Mouse (Mus musculus): ENCODE measurements around the gene Arhgap42.
A peak's percentile ranks its signal among the peaks of the same experiment; 100 is the strongest.

Gene Arhgap42

DNA sequence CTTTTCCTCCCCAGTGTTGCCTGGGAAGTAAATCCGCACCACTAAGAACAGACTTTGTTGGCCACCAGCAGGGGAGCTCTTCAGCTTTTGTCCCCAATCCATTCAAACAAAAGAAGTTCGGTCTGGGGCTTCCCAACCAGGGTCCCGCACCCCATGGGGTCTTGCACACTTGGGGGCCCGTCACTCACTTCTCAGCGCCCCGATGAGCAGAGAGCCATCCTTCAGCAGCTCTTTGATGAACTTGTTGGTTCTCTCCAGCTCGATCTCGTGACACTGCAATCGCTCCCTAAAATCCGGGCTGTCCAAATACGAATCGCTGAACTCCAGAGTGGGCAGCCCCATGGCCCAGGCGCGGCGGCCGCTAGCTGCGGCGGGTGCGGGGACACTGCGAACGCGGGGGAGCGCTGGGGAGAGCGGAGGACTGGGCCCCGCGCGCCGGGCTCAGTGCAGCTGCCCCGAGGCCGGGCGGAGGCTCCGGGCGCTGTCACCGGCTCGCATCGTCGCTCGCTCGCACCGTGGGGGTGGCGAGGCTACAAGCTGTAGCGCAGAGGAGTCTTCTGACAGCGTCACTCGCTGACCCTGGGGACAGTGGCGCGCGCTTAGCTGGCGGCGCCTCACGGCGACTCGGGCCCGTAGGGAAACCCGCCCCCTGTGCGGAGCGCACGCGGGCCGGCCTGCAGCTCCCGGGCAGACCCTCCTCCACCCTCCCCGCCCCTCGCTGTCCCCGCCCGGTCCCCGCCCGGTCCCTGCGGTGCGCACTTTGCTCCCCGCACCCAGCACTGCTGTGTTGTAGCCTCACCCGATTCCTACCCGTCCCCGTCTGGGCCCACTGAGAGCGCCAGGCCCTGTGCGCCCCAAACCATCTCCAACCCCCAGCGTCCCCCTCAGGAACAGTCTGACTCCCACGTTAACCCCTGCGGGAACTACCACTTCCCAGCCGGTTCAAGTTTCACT lies at the start of gene Arhgap42:
Arhgap42 (minus strand) TSS at position 664 of the 954 bp plus-strand sequence.
- DNase-seq: peak; percentile 66

DNA sequence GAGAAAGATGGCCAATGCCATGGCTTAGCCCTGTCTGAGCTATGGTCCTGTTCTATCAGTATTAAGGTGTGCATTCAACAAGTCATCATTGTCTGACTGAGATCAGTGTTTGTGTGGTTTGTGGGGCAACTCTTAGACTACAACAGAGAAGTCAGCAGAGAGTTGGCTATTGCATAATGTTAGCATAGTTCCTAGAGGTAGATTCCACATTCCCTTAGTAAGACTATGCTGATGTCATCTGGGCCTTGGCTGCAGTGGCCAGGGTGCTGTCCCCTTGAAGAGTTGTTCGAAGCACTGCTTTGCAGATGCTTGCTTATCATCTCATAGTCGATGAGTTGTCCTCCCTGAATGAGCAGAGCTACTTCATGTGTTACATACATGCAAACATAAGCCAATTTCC lies 49.2 kb upstream of the Arhgap42 start:
- no peak for DNase-seq

DNA sequence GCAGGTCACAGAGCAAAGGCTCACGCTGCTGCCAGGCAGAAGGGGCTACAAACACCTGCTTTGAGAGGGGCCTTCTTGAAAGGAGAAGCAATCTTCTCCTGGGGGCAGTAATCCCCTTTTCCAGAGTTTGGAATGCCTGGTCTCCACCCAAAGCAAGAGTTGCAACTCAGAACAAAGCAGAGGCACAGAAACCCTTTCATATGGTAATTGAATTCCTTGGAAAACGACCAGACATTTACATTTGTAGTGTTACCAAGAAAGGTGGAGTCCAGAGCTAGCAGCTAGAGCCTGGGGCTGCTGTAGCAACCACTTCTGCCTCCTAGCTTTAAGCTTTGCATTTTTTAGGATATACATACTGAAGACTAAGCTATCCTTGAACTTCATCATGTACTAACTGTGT lies 30.4 kb upstream of the Arhgap42 start:
- DNase-seq: no peak

DNA sequence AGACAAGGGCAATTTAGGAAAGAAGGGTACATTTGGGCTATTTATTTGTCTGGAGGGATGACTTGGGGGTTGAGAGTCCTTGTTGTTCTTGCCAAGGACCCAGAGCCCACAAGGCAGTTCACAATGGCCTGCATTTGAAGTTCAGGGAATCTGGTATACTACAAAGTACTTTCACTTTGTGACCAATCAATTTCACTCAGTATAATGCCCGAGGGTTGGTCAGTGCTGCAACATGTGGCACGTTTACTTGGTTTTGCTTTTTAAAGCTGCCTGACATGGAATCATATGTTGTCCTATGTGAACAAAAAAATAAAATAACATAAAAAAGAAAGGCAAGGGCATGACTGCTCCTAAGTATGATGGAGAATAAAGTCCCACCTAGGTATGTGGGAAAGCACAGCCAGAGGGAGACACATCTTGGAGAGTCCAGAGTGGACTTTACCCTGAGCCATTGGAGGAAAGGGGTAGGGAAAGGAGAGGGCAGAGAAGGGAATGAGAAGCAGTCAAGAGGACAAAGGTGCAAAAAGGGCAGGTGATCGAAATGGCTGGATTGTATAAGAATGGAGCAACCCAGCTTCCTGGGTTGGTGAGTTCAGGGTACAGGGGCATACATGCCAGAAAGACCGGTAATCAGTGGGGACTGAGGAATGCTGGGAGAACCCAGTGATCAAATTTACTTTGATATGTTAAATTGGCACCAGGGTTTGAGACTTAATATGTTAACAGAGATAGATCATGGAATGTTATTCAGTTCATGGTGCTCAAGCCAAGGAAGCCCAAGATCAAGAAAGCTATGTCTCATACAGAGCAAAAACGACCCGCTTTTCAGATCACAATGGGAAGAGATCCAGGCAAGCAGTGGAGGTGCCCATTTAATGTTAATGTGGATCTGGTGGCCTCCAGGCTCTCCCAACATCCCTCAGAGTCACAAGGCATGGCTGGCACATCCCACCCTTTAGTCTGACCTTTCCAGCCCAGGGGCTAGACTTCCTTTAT lies 29.0 kb upstream of the Arhgap42 start:
- DNase-seq: peak; percentile 3

DNA sequence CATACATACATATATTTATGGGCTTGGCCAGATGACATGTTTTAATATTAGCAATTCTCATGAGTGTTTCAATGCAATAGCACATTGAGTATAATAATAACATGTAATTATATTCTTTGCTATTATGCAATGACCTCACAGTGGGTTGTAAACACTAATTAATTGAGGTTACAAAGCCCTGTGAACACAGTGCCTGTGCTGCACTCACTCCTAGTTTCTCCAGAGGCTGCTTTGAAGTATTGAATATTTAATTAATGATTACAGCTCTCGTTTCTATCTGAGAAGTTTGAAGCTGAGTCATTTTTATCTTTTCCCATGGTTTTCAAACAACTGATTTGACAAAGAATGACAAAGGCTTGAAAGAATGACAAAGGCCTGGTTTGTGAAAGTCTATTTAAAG lies 24.6 kb upstream of the Arhgap42 start:
- no peak for DNase-seq

DNA sequence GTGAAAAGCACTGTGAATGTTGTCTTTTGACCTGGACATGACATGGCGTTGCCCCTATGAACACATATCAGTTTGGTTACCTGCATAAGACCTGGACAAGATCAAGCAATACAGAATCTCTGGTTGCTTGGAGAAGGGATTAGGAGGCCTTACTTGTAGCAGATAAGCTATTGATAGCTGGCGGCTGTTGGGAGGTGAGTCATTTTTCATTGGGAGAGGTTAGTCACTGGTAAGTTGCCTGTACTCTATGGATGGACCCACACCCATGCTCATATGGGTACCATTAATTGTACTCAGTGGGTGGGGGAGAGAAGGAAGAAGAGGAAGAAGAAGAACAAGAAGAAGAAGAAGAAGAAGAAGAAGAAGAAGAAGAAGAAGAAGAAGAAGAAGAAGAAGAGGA lies 23.6 kb upstream of the Arhgap42 start:
- no peak for DNase-seq

DNA sequence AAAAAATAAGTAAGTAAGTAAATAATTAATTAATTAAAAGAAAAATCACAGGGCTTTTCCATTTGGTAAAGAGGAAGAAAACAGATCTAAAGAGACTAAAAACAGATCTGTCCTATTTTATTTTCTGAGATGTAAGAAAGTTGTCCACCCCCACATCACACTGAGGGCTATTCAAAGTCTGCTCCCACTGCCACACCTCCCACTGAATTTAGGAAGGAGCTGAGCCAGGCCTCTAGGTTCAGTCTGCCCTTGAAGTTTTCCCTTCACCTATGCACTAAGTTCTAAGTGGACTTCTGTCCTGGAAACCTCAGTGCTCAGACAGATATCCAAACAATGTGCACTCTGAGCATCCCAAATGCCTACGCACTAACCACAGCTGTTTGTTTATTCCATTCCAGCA lies 15.9 kb upstream of the Arhgap42 start:
- no peak for DNase-seq

DNA sequence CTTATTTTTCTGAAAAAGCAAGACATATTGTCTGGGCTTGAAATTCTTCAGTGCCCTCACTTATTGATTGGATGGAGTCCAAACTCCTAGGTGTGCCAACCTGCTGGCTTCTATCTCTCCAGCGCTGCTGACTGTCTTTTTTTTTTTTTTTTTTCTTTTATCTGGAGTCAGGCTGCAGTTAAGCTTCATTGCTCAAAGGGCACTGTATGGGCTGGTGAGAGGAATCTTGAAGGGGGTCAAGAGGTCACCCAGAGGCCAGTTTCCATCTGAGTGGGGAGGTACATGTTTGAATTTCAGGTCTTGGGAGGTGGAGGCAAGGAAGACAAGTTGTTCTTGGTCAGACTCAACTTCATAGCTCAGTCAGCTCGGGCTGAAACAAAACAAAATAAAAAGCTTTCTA lies 9.6 kb upstream of the Arhgap42 start:
- DNase-seq: no peak

DNA sequence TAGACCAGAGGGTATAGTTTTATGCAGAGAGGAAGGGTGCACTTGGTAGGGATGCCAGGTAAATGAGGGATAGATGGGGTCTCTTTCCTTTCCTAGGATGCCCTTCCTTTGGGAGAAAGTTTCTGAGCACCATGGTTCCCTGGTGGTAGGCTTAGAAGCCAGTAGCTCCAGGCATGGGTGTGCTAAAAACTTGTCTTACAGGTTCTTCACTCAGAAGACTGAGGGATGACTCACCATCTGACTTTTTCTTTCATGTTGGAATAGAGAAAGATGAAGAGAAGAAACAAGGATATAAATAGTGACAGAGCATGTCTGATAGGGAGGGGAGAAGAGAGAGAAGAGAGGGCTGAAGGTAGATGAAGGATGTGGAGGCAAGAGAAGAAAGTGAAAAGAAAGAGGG lies 7.1 kb upstream of the Arhgap42 start:
- no peak for DNase-seq

DNA sequence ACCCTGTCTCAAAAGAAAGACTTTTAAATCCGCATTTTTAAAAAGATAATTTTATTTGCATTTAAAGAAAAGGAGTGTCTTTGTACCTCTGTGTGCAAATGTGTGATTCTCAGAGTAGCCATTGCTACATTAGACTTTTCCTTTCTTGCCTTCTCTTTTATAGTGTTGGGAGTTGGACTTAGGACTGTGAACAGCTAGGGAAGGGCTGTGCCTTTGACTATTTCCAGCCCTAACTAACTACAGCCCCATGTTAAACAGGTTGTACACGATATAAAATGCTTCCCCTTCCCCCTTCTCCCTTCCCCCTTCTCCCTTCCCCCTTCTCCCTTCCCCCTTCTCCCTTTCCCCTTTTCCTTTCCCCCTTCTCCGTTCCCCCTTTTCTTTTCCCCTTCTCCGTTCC lies 4.9 kb upstream of the Arhgap42 start:
- no peak for DNase-seq

DNA sequence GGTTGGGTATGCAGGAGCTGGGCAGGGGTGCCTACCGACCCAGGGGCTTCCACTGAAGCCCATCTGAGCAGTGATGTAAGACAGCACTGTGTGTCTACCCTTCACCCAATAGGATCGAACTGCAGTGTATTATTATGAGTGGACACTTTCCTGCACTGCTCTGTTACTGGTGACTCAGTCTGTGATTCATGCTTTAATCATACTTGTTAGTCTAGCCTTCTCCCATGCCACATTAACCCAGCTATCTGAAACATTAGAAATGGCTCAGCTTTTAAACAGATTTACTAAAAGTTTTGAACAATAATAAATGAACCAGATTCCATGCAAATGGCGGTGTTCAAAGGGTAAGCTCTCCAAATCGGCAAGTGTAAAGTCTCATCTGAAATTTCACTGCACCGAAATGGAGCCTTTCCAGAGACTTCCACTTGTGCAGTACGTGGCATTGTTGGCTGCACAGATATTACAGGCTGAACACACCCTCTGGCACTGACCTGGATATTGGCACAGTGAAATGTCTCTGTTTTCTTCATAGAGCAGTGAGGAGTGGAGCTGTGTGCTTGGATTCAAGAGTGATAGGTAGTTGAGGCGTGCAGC lies 2.4 kb upstream of the Arhgap42 start:
- no peak for DNase-seq

DNA sequence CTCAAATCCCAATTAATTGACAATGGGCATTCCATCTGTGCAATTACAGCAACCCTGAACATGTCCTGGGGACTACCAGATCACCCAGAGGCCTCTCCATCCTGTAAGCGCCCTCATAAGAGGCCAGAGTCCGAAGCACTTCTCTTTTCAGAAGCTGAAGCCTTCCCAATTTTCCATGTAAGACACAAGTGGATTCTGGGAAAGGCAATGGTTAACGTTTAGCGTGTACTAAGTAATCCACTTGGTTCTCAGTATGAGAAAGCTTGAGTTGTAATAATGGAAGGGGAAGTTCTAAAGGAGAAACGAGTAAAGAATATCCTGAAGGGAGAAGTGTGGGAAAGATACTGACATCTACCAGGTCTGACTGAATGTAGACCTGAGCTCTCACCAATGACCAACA lies 1.4 kb downstream of the Arhgap42 start:
- DNase-seq: peak; percentile 55

DNA sequence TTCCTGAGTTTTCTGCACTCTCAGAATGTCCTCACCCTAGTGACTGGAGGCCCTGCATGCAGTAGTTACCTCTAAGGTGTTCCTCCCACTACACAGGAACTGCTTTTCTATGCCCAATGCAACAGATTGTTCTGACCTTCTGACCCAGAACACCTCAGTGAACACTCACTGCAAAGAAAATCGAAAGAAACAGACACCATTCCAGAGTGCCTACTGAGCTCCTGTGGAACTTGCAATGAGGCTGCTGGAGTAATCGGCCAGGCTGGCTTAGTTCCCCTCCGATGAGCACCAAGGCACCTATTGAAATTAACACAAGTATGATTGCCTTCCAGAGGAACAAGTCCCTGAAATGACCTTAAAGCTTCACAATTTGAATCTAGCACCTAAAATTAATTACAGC lies 9.2 kb downstream of the Arhgap42 start:
- DNase-seq: no peak

DNA sequence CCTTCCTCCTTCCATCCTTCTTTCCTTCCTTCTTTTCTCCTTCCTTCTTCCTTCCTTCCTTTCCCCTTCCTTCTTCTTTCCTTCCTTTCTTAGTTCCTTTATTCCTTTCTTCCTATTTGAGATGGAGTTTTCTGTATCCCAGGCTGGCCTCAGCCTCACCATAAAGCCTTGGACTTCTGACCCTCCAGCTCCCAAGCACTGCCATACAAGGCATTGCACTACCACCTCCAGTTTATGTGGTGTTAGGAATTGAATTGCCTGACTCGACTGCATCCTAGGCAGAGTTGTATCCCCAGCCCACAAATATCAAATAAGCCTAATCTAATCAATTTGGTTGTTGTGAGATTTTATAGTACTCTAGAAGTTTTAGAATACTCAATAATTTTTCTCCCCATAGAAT lies 14.1 kb downstream of the Arhgap42 start:
- no peak for DNase-seq

DNA sequence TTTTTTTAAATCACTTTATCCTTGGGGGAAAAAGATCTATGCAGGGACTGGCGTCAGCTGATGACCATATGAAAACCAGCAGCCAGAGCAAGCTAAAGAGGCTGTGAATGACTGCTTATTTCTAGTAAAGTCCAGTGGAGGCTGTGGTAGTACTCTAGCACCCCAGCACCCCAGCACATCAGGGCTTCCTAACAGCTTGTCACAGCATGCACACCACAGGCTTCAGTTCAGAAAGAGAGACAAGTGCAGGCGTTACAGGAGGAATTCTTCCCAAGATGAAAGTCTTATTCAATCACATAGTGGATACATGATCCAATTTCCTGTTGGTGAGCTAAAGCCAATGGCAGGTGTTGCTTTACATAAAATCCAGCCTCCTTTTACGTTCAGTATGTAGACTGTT lies 15.5 kb downstream of the Arhgap42 start:
- no peak for DNase-seq

DNA sequence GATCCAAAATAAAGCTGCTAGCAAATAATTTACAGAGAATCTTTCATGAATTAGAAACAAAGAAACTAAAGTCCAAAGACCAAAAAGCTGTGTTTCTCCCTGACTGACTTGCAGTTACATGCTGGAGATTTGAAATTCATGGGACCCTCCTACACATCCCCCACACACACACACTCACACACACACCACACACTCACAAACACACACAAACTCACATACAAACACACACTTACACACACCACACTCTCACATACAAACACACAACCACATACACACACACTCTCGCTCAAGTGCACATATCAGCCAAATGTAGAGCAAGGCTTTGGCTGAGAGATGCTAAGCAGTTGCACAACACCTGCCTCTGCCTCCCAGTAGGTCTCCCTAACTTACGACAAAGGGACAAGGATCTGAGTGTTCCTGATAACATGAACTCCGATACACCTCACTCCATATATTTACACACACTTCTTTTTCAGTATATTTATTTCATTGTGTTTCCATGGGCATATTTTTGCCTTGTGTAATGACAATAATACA lies 16.9 kb downstream of the Arhgap42 start:
- peak; percentile 31 for DNase-seq

DNA sequence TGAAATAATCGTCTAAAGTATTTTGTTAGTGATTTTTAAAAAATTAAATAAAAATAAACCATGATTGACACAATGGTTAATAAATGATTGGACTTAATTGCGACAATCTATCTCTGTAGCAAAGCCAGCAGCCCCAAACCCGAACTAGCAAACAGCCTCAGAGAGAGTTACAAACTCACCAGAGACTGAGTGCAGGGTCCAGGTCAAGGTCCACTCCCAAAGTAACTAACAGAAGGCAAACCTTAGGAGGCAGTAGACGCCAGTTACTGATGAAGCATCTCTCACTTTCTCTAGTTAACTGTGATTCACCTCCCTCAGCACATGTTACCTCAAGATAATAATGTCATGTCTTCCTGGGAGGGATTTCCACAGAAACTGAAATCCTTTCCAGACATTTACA lies 17.7 kb downstream of the Arhgap42 start:
- peak; percentile 84 for DNase-seq

DNA sequence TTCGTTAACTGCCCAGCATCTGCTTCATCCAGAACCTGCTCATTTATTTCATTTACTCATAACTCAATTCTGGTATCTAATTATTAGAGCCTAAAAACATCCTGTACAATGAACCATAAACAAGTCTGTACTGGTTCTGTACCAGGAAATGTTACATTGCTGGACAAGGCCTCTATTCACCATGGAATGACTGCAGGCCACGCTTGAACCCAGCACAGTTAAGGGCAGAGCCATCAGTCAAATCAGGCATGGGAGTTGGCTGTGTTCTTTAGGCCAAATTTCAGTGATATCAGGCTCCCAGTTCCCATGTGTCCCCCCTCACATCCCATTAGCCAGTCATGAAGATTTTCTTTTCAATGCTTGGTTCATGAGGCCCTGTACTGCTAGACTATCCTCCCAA lies 20.6 kb downstream of the Arhgap42 start:
- no peak for DNase-seq

DNA sequence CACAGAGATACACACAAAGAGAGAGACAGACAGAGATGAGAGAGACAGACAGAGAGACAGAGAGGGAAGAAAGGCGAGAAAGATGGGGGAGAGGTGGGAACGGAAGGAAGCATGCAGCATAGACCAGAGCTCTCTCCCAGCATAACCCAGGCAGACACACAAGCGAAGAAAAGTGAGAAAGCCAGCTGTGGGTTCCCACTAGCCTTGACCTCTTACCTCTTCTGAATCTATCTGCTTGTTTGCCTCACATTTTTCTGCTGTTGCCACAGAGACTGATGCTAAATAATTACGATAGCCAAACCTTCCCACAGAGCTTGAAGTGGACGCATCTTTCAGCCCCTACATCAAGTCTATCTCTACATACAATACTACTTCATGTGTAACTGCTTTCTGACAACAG lies 24.1 kb downstream of the Arhgap42 start:
- DNase-seq: no peak

DNA sequence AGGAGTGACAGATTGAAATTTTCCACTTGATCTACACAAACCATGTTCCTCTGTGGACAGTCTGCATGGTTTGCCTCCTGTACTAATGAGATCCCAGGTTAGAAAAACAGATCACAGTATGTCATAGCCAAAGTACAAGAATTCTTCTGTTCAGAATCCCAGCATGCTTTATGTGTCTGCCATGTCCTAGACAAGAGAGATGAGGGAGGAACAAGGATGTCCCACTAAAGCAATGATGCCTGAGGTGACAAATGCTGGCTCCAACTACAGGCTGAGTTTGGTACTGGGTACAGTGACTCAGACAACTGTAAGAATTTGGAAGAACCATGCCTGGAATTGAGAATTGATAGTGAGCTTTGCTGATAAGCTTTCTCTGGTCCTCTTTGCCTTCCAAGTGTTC lies 24.6 kb downstream of the Arhgap42 start:
- no peak for DNase-seq

DNA sequence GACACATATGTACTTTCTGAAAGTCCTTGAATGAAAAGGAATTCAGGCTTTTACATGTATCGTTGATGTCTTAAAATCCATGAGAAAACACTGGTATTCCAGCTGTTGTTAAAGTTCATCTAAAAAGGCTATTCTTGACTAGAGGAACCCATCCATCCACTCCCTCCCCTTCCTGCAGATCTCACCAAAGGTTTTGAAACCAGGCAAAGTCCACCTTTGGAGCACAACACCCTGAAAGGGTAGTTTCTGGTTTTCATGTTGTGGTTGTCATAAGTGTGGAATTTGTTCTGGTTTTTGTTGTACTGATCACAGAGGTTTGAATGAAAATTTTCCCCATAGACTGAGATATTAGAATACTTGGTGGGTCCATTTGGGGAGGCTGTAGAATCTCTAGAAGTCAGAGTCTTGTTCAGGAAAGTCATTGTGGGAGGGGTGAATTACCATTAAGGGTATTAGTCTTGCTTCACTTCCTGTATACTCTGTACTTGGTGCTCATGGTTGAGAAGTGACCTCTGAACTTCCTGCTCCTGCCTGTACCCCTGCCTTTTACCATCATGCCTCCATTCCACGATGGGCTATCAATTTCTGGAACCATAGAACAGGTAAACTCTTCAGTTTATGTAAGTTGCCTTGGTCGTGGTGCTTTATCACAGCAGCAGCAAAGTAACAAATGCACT lies 27.4 kb downstream of the Arhgap42 start:
- DNase-seq: no peak

DNA sequence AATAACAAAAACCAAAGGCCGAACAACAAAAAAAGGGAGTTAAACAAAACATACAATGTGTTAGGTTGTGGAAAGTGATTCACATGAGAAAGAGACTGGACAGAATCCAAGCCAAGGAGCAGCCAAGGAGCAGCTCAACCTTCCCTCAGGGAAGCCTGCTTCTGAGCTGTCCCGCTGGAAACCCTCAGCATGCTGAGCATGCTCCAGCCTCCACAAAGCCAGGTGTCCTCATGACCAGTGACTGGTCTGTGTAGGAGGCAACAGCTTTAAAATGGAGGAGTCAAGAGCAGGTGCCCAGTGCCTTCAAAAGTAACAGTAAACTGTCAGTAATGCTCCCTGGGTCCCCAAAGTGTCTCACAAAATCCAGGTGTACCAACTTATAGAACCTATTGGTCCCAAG lies 28.4 kb downstream of the Arhgap42 start:
- no peak for DNase-seq

Measured in kidney, adult 11 months (tissue).